Mouse (Mus musculus) left cerebral cortex, adult 18-20 months (tissue): ENCODE measurements around the gene Clcnka. TPM values are rescaled to one million over a fixed set of nuclear protein-coding genes. Genes with fewer than 3 reads are reported as not detected.

Source experiments
- DNase-seq, 2 experiments: peaks; one replicate each; pipeline ENCODE4 v3.0.0; 2021 to 2022; ENCODE audit warnings: low spot score in 2 of 2, mixed read lengths in 1 of 2
- long read RNA-seq, 2 experiments: library from polyadenylated mRNA; stranded (forward); transcript quantifications; one replicate each; pipeline ENCODE4 v2.0.0; 2021
- total RNA-seq, 2 experiments: library from RNA; stranded (reverse); gene quantifications; 2 replicates each; pipeline ENCODE4 v1.2.3; 2021

Clcnka gene
- not detected for total RNA-seq
- long read RNA-seq, experiment 1: 0 reads
- long read RNA-seq, experiment 2: 0 reads

DNA sequence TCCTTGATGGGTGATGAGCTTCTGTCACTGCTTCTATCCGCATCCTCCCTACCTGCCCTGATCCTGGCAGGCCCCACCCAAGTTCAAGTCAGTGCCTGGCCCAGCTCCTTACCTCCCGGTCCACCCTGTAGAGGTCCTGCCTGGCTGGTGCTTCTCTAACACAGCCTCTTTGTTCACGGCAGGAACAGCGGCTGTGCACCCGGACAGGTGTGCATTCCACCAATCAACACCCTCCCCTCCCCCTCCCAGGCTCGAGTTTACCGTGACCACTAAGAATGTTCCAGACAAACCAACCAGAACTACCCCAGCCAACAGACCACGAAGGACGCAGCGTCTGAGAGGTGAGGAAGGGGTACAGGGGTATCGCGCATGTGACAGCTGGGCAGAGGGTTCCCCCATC is at the start of gene Clcnka:
Gene Clcnka (minus strand): TSS at position 180 of the 400 bp plus-strand sequence.
- no peak for DNase-seq

DNA sequence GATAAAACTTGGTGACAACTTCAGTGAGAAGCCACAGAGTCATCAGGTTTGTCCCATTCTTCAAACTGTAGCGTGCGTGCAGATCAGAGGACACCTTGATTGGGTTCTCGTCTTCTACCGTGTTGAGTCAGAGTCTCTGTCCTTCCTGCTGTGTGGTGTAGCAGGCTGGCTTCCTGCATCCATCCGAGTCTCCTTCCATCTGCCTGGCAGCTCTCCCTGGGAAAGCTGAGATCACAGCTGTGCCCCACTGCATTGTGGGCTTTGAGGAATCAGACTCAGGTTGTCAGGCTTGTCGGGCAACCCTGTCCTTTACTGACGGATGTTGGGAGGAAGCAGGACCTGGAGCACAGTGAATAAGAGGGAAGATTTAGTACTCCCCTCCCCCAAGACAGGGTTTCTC is 47.7 kb upstream of the Clcnka start:
- no peak for DNase-seq

DNA sequence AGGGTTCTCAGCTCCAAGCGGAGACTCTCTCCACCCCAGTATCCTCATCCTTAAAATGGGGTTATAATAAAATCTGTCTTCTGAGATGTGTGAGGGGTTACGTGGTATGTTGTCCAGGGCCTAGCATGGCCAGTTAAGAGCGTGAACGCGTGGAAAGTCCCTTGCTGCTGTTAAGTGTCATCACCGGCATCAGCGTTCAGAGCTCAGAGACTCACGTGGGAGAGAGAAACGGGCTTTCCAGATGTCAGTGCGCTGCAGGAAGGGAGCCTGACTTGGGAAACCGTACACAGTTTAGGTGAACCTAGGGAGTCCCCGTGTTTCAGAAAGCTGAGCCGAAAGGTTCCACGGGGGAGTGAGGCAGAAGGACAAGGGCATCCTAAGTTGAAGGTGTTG is 46.8 kb upstream of the Clcnka start:
- DNase-seq: no peak

DNA sequence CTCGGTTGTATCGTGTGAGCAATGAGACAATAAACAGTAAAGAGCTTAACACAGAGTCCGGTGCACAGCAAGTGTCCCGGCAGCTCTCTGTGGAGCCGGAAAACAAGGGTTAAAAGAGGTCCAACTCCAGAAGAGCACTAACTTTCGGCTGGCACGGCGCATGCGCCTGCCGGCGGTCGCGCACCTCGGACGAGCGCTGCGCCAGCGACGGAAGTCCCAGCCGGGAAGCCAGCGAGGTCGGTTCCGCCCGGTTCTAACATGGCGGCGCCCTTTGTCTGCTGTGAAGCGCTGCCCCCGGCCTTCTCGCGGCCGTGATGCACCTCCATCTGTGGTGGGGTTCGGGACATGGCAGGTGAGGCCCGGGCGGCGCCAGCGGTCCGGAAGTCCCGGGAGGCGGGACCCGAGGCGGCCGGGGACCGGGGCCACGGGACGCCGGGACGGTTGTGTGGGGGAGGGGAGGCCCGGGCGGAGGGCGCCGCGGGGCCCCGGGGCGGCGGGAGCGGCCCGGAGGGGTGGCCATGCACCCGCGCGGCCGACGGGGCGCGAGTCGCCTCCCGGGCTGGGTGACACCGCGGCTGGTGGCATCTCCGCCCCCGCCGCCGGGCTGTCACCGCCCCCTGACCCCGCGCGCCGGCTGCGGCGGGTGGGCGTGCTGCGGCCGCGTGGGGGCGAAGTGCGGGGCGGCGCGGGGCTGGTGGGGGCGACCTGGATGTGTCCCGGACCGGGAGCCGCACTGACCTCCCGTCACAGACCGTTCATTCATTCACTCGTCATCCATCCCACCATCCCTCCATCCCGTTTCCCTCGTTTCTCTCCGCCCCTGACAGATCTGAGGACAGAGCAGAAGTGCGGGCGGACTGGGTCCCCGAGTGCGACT is 46.2 kb upstream of the Clcnka start, which contains the start of gene Zbtb17:
Gene Zbtb17 (plus strand): TSS at position 204 of the 877 bp plus-strand sequence.
- peak; percentile 86 to 90 for DNase-seq

DNA sequence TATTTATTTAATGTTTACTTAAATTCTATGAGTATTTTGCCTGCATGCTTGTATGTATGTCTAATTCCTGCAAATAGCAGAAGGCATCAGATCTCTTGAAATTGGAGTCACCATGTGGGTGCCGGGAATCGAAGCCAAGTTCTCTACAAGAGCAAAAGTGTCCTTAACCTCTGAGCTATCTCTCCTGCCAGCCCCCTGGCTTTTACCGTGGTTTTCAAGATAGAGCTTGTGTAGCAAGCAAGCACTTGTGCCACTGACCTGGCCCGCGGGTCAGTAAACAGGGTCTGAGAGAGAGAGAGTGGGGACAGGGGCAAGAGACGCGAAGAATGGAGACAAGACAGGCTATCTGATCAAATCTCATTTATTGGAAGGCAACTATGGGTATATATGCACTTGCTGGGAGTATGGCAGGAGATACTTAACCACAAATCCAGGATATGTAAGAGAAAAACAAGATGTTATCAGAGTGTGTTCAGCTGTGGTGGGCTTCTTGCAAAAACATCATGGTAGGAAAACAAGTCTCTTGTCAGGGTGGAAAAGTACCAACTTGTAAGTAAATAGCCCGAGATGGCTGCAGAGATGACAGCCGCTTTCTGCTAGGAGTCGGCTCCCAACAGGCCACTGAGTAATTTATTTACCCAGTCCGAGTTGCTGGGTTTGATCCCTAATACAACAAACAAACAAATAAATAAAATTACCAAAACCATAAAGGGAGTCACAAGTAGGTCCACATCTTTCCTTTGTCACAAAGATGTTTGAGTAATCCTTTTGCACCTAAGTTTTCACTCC is 45.3 kb upstream of the Clcnka start:
- DNase-seq: no peak

DNA sequence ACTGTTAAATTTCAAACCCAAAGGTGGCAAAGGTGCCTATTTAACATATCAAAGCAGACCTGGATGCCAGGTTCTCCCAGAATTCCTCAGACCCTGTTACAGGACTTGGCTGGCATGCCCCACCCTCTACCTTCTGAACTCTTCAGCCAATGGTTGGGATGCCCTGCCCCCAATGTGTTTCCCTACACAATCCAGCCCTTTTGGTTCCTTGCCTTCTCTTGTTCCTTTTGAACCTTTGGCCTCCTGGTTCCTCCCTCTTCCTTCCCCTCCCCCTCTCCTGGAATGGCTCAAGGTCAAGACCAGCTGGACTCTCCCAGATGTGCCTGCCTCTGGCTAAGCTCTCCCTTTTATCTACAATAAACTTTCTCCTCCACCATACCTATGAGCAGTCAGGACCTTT is 42.4 kb upstream of the Clcnka start:
- DNase-seq: no peak

DNA sequence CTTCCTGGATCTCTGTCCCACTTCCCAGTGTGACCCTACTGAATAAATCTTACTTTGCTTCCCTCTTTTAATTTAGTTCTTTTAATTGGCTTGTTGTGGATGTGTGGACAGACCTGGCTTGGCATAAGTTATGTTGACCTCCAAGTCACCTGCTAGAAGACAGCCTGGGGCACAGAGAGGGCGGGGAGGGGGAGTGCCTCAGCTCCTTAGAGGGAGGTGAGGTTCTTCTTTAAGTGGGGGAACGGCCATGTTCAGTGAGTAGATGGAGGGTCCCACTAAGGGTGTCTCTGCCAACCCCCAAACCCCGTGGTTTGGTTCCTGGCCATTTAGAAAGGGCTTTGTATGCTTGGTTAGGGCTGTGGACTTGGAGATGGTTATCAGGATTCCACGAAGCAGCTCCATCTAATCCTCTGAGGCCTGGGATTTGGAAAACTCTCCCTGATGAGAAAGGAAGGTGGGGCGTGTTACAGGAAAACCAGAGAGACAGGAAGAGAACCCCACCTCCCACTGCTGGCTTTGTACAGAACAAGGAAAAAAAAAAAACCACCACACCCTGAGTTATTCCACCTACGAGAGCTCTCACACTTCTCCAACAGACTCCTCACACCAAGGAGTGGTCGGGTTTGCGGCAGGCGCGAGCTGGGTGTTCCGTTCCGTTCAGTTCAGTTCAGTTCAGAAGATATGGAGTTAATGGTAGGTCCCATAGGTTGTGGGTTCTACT is 40.7 kb upstream of the Clcnka start:
- no peak for DNase-seq

DNA sequence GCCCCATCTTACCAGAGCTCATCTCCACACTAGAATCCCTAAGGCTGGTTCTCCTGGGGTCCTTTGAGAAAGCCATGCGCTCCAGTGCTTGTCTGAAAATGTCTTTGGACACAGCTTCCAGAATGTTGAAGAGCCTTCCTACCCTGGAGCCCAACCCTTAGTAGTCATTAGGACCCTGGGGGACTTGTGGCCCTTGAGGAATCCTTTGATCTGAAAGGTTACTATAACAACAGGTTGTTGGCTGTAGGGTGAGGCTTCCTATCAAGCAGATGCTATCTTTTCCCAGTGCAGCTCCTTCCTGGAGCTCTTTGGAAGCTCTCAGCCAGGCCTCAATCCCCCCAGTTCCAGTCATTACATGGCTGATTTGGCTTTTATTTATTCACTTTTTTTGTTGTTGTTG is 37.5 kb upstream of the Clcnka start, which contains the start of gene Srarp:
Gene Srarp (minus strand): TSS at position 132 of the 400 bp plus-strand sequence.
- no peak for DNase-seq

DNA sequence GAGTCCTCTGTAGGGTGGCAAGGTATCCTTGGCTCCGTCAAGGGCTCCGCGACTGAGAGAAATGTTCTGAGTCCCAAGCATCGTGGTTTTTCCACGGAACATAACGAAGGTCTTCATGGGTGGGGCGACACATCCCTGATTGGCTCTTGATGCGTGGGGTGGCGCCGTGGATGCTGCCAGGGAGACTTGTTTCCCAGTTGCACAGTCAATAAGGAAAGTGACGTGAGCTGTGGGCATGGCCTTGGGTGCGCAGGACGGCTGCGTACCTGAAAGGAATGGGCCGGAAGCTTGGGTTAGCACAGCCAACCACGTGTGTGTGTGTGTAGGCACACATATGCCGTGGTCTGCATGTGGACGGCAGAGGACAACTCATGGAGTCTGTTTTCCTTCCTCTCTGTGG is 34.7 kb upstream of the Clcnka start:
- no peak for DNase-seq

DNA sequence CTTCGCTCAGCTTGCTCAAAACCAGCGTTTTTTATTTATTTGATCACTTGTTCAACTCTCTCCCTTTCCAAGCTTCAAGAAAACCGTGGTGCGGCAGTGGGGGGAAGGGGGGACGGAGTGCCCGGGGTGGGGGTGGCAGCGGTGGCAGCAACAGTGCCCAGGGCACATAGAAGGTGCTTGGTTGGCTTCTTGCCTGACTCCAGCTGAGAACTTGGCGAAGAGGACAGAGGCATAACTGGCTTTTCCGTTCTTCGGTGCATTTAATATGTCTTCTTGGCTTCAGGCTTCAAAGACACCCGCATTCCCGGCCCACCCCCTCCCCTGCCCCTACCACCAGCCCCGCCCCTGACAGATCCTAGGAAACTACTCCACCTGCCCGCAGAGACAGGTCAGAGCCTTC is 34.1 kb upstream of the Clcnka start:
- no peak for DNase-seq

DNA sequence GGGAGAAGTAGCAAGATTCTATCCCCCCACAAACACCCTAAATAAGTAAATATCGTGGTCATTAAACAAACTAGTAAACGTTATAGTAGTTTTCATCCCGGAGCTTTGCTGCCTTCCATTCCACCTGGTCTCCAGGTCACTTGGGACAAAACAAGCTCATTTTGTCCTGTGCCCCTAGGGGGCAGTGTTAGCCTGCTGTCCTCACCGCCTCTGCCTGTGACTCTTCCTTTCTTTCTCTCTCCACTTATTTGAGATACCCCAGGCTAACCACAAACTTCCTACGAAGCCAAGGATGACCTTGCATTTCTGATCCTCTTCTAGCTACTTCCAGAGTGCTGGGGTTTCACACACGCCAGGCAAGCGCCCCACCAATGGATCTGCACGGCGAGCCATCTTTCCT is 32.5 kb upstream of the Clcnka start:
- DNase-seq: peak; percentile 63 to 74

DNA sequence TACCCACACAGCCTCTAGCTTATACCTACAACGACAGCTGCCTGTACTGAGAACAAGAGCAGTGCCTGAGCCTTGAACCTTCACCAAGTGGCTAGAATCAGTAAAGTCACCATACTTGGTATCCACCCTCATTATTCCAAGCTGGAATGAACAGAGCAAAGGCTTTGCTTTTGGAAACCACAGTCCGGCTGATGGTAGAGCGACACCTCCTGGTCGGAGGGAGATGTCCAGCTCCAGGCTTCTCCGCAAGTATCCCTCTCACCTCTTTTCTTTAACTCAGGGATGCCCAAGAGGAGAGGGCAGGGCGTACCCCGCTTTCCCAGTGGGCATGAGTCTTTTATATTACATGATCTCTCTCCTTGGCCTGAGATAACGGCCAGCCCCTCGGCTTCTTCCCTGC is 31.3 kb upstream of the Clcnka start:
- DNase-seq: peak in 1 of 2 experiments; percentile 55

DNA sequence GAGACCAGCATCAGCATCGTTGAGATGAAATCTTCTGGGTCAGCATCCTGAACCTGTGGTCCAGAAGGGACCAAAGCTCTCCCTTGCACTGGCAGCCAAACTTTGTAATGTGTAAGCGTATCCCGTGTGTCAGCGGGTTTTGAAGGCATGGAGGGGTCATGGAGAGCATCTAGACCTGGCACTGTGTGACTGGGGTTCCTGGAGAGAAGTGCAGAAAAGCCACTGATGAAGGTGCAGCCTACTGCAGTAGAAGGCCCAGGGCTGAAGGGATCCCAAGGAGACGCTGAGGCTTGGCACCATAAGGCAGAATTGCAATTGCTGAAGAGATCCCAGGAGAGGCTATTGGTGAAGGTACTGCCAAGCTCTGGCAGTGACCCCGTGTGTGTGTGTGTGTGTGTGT is 30.9 kb upstream of the Clcnka start:
- DNase-seq: no peak

DNA sequence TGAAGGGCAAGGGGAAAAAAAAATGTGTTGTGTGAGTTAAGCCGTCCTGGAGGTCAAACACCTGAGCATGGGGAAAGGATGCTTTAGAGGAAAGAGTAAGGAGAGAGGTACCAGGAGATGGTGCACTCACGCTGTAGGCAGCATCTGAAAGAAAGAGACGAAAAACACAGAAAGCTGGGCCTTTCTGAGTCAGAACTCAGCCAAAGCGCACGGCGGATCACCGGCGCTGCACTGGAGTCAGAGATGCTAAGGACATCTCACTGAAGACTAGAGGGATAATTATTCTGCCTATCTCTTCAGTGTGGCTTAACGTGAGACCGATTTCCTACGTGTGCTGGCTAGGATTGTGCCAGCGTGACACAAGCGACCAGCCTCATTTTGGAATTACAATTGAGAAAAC is 29.4 kb upstream of the Clcnka start:
- DNase-seq: no peak

DNA sequence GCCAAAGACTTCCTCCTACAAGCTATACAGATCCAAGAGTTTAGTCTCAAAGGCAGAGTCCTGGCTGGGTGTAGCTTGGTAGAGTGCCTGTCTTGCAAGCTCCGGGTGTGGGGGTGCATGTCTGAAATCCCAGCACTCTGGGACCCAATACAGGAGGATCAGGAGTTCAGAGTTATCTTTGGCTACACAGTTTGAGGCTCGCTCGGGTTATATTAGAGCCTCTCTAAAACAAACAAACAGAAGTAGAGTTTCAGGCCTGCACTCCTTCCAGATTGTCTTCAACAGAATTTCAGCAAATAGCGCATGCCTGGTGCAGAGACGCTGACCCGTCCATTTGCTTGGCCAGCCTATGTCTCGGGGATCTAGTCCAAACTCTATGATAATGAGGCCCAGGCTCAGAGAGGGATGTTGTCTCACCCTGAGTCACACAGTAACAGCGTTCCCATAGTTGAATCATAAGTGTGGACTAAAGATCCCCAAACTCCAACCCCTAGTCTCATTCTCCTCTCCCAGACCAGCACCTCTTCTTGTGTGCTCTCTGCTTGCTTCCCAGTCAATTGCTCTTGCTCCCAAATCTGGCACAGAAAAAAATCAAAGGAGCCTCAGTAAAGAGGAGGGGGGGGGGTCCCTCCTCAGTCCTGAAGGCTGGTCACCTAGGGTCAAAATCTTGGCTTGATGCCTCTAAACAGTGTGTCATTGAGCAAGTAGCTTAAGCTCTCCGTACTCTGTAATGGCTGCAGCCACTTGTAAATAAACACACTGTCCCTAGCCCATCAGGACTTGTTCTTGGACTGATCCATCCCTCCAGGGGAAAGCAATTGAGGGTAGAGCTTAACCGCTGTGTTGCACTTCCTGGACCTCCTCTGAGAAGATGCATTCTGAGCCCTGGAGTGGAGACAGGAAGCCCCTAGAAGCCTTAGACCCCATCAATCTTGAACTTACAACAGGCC is 28.5 kb upstream of the Clcnka start:
- DNase-seq: no peak

DNA sequence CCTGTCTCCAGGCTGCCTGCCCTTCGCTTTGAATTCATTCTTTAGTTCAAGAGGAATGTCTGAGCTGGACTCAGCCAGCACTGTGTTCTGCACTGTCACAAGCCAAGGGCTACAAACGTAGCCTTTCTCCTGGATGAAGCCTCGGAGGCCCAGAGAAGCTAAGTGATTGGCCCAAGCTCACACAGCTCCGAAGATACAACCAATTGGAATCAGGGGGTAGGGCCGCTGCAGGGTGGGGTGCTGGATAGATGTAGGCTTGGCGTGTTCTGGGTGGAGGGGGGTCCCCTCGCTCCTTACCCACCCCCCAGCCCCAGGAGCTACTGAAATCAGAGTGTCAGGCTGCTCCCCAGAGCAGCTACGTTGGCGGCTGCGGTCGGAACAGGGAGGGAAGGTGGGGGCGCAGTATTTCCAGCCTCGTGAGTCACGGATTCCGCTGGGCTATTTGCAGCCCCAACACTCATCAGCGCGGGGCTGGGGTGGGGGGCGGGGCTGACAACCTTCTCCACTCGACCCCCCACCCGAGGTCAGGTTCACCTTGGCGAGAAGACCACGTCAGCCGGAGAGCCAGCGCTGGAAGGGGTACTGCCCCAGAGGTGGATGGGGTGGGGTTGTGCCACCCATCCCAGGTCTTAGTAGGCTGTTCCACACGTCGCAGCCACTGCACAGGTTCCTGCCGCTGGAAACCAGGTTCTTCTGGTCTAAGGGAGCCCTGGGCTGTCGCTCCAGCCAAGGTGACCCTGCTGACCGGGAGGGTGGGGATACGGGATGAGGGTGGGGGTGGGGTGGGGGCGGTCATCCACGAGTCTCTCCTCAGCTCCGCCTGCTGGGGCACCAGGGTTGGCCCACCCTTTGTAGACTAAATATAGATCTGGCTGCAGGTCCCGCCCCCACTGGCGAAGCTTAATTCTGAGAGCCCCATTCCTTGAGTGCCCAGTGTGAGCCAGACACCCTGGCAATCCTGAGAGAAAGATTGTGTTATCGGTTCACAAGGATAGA is 27.3 kb upstream of the Clcnka start:
- peak; percentile 68 to 81 for DNase-seq

DNA sequence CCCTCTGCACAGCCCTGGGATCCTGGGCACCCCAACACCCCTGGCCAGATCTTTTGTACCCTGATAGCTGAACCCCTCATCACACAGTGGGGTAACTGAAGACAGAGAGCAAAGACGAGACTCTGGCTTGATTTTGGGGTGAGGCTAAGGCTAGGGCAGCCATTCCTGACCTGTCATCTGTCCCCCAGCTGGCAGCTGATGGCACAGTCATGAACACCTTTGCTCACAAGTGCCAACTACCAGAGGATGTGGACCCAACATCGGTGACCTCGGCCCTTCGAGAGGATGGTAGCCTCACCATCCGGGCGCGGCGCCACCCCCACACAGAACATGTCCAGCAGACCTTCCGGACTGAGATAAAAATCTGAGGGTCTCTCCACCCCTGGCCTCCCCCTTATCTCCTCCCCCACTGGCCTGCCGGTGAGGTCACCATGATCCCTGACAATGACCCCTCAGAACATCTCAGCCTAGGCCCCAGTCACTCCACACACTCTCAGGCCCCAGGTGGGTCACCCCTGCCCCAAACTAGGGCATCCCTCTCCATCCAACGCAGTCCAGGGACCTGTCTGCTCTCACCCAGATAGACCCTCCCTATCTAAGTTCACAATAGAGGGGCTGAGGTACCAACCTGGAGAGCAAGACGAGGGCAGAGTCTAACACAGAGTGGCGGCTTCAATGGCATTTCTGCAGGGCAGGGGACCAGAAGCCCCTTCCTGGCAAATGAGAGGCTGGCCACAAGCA is 25.3 kb upstream of the Clcnka start:
- no peak for DNase-seq

DNA sequence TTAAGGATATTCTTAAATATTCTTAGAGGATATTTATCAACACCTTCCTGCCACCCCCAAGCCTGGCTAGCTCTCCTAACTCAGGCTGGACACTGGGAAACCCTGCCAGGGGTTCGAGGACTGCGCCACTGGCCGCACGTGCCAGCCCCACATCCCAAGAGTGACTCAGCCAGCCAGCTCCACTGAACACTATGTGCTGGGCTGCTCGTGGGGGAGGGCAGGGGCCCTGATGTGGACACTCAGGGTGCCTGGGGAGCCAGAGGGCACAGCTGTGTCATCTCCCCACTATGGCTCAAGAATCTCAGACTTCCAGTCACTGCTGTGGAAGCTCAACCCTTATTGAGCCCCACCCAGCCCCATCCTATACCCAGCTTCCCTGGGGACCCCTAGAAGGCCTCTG is 24.8 kb upstream of the Clcnka start:
- no peak for DNase-seq
